Mouse (Mus musculus) liver, embryonic 14.5 days (tissue): Measurements from ENCODE around the gene Birc2.

Source experiments
- CTCF ChIP-seq: IDR thresholded peaks from 2 replicates; pipeline ENCODE4 v1.5.1; 2016; ENCODE audit warnings: antibody characterized with exemption, low read depth, control low read depth
- EP300 ChIP-seq: IDR thresholded peaks from 2 replicates; pipeline ENCODE4 v1.6.1; 2016; ENCODE audit warnings: antibody characterized with exemption, low read depth

DNA sequence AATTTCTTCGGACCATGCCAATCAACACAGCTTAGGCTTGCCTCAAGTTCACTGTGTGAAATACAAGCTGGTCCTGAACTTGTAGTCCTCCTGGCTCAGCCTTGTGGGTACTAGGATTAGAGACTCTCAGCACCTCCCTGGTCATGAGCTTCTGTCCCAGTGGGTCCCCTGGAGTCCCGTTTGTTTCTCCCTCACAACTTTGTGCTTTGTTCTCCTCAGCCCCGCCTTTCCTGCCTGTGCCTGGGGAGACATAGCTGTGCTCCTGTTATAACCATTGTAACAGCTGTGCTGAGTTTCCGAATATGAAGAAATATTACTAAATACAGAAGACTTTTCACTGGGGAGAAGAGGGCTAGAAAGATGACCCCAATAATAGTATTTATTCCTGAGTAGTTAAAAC, 67.8 kb downstream of the Birc2 start:
- TF ChIP-seq EP300 (no peak), CTCF (no peak)
